Mouse (Mus musculus): ENCODE results near the gene Tshz3.

- TF ChIP-seq CTCF (IDR thresholded peaks at IDR 0.05; ENCODE audit: low read depth), result no peak
- TF ChIP-seq EP300 (IDR thresholded peaks at IDR 0.05; ENCODE audit: low read depth), result no peak
Observed at GRCm38 (mm10) chr7:36697856-36698588, at the start of gene Tshz3.

Data from liver, embryonic 14.5 days (tissue).